Mouse (Mus musculus) heart, postnatal 0 days (tissue): ENCODE measurements around the gene Prss30.

Experiments used
- CTCF ChIP-seq: IDR thresholded peaks from 2 replicates; pipeline ENCODE4 v1.5.1; 2016; ENCODE audit warnings: antibody characterized with exemption, control low read depth, low read depth
- EP300 ChIP-seq: IDR thresholded peaks from 2 replicates; pipeline ENCODE4 v1.6.1; 2016; ENCODE audit warnings: antibody characterized with exemption, low read depth

DNA sequence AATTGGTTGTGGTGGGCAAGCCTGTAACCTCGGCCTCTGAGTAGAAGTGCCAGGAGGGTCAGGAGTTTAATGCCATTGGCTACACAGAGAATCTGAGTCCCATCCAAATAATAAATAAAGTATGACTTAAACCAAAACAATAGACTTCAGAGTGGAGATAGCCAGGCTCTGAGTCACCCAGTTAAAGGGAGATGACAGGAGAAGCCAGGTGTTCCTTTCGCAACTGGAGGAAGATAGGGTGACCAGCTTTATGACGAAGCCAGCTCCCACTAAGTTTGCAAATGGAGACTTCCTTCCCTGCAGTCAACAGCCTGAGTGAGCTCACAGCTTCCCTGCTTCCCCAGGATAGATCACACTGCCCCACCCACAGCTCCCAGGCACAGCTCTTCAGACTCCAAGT lies 895 bp downstream of the Prss30 start:
- TF ChIP-seq CTCF (no peak), EP300 (no peak)
